In the genomic region with DNA sequence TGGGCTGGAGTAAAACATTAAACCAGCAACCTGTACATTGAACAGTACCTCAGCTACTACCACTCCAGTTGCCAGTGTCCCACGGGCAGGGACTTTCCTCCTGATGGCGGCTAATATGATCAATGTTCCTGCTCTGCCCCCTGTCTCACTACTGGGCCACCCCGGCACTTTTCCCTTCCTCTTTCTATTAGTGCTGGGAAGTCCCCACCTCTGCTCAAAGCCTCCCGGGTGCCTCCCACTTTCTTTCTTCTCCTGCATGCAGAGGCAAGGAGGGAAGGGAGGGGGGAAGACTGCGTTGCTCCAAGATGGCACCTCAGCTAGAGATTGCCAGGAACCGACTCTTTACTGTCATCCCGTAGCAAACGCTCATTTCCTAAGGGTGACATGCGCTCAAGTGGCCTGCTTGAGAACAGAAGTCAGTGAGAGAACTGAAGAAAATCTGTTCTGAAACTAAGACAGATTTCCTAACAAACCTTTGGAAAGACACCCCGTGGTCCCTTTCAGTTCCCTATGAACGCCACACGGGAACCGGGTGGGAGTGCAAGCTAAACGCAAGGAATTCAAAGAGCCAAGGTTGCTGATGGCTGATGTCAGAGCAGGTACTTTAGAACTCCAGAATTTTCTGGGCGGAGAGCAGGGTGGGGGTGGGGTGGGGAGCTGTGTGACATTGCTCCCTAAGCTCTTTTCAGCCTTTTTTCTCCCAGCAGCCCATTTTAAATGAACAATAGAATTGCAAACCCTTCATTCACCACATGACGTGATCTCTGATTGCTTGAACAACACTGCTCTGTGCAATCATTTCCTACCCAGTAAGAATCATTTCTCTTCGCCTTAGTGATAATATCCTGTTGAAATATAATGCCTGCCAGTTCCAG, we compare ENCODE assay signal across 8 mouse cellular contexts.
DNase-seq lines count a peak whose midpoint lies in the region; ATAC-seq and TF ChIP-seq lines count a peak whose summit lies in the region.

No protein-coding gene starts in this region.

- ATAC-seq in heart, embryonic 12.5 days (ENCODE audit: insufficient number of reproducible peaks, low FRiP score): peak; percentile 62; the same call in 1 of the 2 replicates
- ATAC-seq in kidney, embryonic 16.5 days (ENCODE audit: low FRiP score, low TSS enrichment): peak; percentile 83
- peak; percentile 54; the same call in 1 of the 2 replicates for ATAC-seq in liver, embryonic 16.5 days (ENCODE audit: low read depth)

- no peaks in the 10 kb centered on the region for H3K36me3 ChIP-seq in spleen, adult 2 months (ENCODE audit: control insufficient read depth, insufficient read depth, low read length)
- no peaks in the 10 kb centered on the region for H3K36me3 ChIP-seq in heart, embryonic 12.5 days
- no peaks in the 10 kb centered on the region for H3K36me3 ChIP-seq in kidney, embryonic 16.5 days (ENCODE audit: insufficient read depth, low read length)
- no peaks in the 10 kb centered on the region for H3K36me3 ChIP-seq in liver, embryonic 16.5 days (ENCODE audit: control insufficient read depth, insufficient read depth)

- no peak for TF ChIP-seq CTCF in spleen, adult 2 months (IDR thresholded peaks at IDR 0.05; ENCODE audit: extremely low read depth, insufficient read depth, insufficient read length, insufficient replicate concordance)

- H3K9me3 ChIP-seq in heart, embryonic 12.5 days (replicated peaks): no peaks in the 10 kb centered on the region
- no peaks in the 10 kb centered on the region for H3K9me3 ChIP-seq in kidney, embryonic 16.5 days (ENCODE audit: low read length)
- H3K9me3 ChIP-seq in liver, embryonic 16.5 days (replicated peaks; ENCODE audit: control insufficient read depth, low read length): no peaks in the 10 kb centered on the region

- no peak for TF ChIP-seq POLR2A in spleen, adult 2 months (IDR thresholded peaks at IDR 0.05; ENCODE audit: low read depth, low read length)

- peak in 1 of 2 experiments; percentile 4 for DNase-seq in spleen, adult 2 months (ENCODE audit: low read depth in 1 of 2, low spot score in 2 of 2)
- DNase-seq in spleen, postnatal 14 days (ENCODE audit: low spot score in 2 of 2): no peak
- peak; percentile 63 for DNase-seq in embryo, embryonic 10.5 days (ENCODE audit: low spot score)
- DNase-seq in naive thymus-derived CD4-positive, alpha-beta T cell, adult 2 months (ENCODE audit: low read depth): peak; percentile 49
- DNase-seq in urinary bladder, postnatal 10 days (ENCODE audit: low spot score): no peak

- H3K4me2 ChIP-seq in heart, embryonic 12.5 days: peak overlapping the region; percentile 60
- H3K4me2 ChIP-seq in kidney, embryonic 16.5 days (replicated peaks; ENCODE audit: low read depth, low read length): peak overlapping the region; percentile 55
- H3K4me2 ChIP-seq in liver, embryonic 16.5 days (ENCODE audit: low read depth, low read length): peak overlapping the region; percentile 50

- no peaks in the 10 kb centered on the region for H3K27me3 ChIP-seq in spleen, adult 2 months (ENCODE audit: control insufficient read depth, insufficient read depth, low read length)
- no peaks in the 10 kb centered on the region for H3K27me3 ChIP-seq in heart, embryonic 12.5 days (replicated peaks)
- no peaks in the 10 kb centered on the region for H3K27me3 ChIP-seq in kidney, embryonic 16.5 days (ENCODE audit: insufficient read depth, low read length)
- no peaks in the 10 kb centered on the region for H3K27me3 ChIP-seq in liver, embryonic 16.5 days (ENCODE audit: control insufficient read depth, insufficient read depth, low read depth, low read length)

- peak overlapping the region; percentile 21; the same call in 1 of the 2 replicates for H3K27ac ChIP-seq in spleen, adult 2 months (ENCODE audit: insufficient read depth, low read length)
- peak overlapping the region; percentile 83 for H3K27ac ChIP-seq in heart, embryonic 12.5 days (ENCODE audit: poor library complexity, severe bottlenecking)
- H3K27ac ChIP-seq in kidney, embryonic 16.5 days (ENCODE audit: low read length): peak overlapping the region; percentile 86
- H3K27ac ChIP-seq in liver, embryonic 16.5 days (ENCODE audit: low read length): peak overlapping the region; percentile 41

- H3K4me3 ChIP-seq in spleen, adult 2 months (ENCODE audit: extremely low read depth, insufficient read depth, insufficient read length): peak overlapping the region; percentile 35; the same call in 1 of the 2 replicates
- H3K4me3 ChIP-seq in heart, embryonic 12.5 days: peak overlapping the region; percentile 30
- H3K4me3 ChIP-seq in kidney, embryonic 16.5 days (ENCODE audit: low read length): peak overlapping the region; percentile 40
- H3K4me3 ChIP-seq in liver, embryonic 16.5 days (ENCODE audit: low read depth, low read length): peak overlapping the region; percentile 35

- H3K4me1 ChIP-seq in spleen, adult 2 months (ENCODE audit: control insufficient read depth, insufficient read depth, insufficient read length): no peaks in the 10 kb centered on the region
- peaks cover 17% of the 10 kb centered on the region for H3K4me1 ChIP-seq in heart, embryonic 12.5 days (replicated peaks)
- no peaks in the 10 kb centered on the region for H3K4me1 ChIP-seq in kidney, embryonic 16.5 days (ENCODE audit: insufficient read depth, low read length)
- no peaks in the 10 kb centered on the region for H3K4me1 ChIP-seq in liver, embryonic 16.5 days (ENCODE audit: control insufficient read depth, low read depth, low read length)

- H3K9ac ChIP-seq in heart, embryonic 12.5 days: 0 out of 2 replicates have a peak overlapping the region, but pooled peaks have one; percentile 23
- H3K9ac ChIP-seq in kidney, embryonic 16.5 days (replicated peaks; ENCODE audit: low read length): peak overlapping the region; percentile 65
- H3K9ac ChIP-seq in liver, embryonic 16.5 days (ENCODE audit: low read depth, low read length): no peak overlapping the region

- WGBS in spleen, adult 2 months: 42% methylated on average over 17 of the region's 17 CpGs
- WGBS in heart, embryonic 12.5 days: 25% methylated on average over 17 of the region's 17 CpGs
- 32% methylated on average over 17 of the region's 17 CpGs for WGBS in kidney, embryonic 16.5 days
- 24% methylated on average over 17 of the region's 17 CpGs for WGBS in liver, embryonic 16.5 days (ENCODE audit: insufficient replicate concordance)

Comparison
In these comparisons a context has a peak if more than half of its experiments do, and no peak if none do; other contexts are left out.
1. DNase-seq: peak in embryo, embryonic 10.5 days (single experiment) and naive thymus-derived CD4-positive, alpha-beta T cell, adult 2 months (single experiment); none in spleen, postnatal 14 days (0 of 2) and urinary bladder, postnatal 10 days (single experiment).
2. H3K27ac ChIP-seq: peak in every context shown above with its lines; median percentile 86 in kidney, embryonic 16.5 days; 83 in heart, embryonic 12.5 days; 41 in liver, embryonic 16.5 days; 21 in spleen, adult 2 months.
3. Peak in every context shown above with its lines, with median percentiles within 50 percentile points of each other: H3K4me3 ChIP-seq, ATAC-seq and H3K4me2 ChIP-seq.